Mouse (Mus musculus) brain, embryonic 14.5 days (tissue): ENCODE measurements at regions not wholly inside any gene's neighbourhood (a gene's known extent, or its start where the extent isn't known, plus 50 kb on each side); places are given as distances from the start of the nearest gene placed in this dataset.

Experiments
- DNase-seq: peaks from one replicate; pipeline ENCODE4 v3.0.0-alpha.2; 2011; ENCODE audit warnings: low read depth
- CTCF ChIP-seq: fragments of 200-500 bp; IDR thresholded peaks from 2 replicates; pipeline ENCODE4 v1.5.1; 2012; ENCODE audit warnings: inconsistent platforms, mild to moderate bottlenecking, moderate library complexity, borderline replicate concordance; ENCODE audit not compliant: insufficient read depth, insufficient read length; ENCODE audit errors: extremely low read depth
- POLR2A ChIP-seq: fragments of 200-500 bp; IDR thresholded peaks from 2 replicates; pipeline ENCODE4 v1.6.1; 2012; ENCODE audit warnings: mild to moderate bottlenecking, inconsistent platforms, borderline replicate concordance; ENCODE audit not compliant: poor library complexity, insufficient read depth, insufficient read length, severe bottlenecking; ENCODE audit errors: extremely low read depth

GRCm38 (mm10) chr6:65224723-65225122 lies 80.0 kb upstream of the Hpgds start:
- no peak for TF ChIP-seq CTCF
- no peak for TF ChIP-seq POLR2A
- DNase-seq: no peak

GRCm38 (mm10) chr6:65262572-65262971 lies 117.9 kb upstream of the Hpgds start:
- TF ChIP-seq CTCF (no peak), POLR2A (no peak)
- no peak for DNase-seq

- TF ChIP-seq POLR2A (no peak), CTCF (no peak)
- DNase-seq: no peak
Measured at GRCm38 (mm10) chr6:65270723-65271122, 110.2 kb upstream of the C130060K24Rik start.

- DNase-seq: peak; percentile 54
- TF ChIP-seq CTCF: no peak
- no peak for TF ChIP-seq POLR2A
Measured at GRCm38 (mm10) chr6:65310176-65310575, 70.7 kb upstream of the C130060K24Rik start.

- TF ChIP-seq CTCF: no peak
- no peak for TF ChIP-seq POLR2A
- peak; percentile 85 for DNase-seq
Measured at GRCm38 (mm10) chr6:65310840-65311620, 69.9 kb upstream of the C130060K24Rik start.

GRCm38 (mm10) chr6:65311778-65312177 lies 69.1 kb upstream of the C130060K24Rik start:
- peak; percentile 2 for DNase-seq
- TF ChIP-seq POLR2A (no peak), CTCF (no peak)
